Mouse (Mus musculus) G1E-ER4 (cell line): Measurements from ENCODE around the gene Plin3. TPM values are rescaled to one million over a fixed set of nuclear protein-coding genes. Genes with fewer than 3 reads are reported as not detected.

Experiments used
- GATA1 ChIP-seq: IDR thresholded peaks from one replicate; pipeline ENCODE4 v1.8.0; 2012; ENCODE audit warnings: low read length, inconsistent platforms
- polyA plus RNA-seq: library from polyadenylated mRNA; stranded (reverse); fragments of >175 nt; gene quantifications from 2 replicates; pipeline ENCODE4 v1.2.3, GENCODE M21; 2012

Plin3 gene
- polyA plus RNA-seq, 1 experiment: 7.9 TPM

DNA sequence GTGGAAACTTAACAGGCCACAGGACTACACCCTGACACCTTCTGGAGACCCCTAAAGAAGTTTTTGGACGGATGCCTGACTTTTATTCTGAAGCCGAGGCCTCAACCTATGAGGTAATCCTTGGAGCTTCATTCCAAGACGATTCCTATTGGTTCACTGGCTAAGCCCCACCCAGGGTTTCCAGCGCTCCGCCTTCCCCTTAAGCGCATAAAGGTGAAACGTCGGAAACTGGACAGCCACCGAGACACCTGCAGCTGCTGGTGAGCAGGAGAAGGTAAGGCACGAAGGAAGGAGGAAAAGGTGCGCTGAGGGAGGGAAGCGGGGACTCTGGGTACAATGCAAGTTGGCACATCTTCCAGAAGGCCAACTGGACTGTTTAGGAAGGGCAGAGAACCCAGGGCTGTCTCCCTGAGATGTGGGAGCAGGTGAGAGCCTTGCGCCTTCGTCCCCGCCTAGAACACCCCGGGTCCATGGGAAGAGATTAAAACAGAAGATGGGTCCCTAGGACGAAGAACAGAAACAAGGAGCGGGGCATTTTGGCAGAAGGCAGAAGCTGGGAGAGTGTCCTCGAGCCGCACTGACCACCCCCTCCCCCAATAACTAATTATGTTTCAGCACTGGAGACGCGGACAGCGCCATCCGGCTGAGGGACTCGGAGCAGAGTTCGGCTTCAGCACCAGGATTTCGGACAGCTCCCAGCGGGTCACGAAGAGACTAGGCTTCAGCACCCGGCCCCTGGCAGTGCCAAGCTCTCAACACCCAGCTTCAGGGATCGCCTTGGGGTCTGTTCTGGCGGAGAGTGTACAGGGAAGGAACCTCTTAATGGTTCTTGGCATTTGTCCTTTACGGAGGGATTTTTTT, 50.9 kb downstream of the Plin3 start:
- TF ChIP-seq GATA1: no peak

DNA sequence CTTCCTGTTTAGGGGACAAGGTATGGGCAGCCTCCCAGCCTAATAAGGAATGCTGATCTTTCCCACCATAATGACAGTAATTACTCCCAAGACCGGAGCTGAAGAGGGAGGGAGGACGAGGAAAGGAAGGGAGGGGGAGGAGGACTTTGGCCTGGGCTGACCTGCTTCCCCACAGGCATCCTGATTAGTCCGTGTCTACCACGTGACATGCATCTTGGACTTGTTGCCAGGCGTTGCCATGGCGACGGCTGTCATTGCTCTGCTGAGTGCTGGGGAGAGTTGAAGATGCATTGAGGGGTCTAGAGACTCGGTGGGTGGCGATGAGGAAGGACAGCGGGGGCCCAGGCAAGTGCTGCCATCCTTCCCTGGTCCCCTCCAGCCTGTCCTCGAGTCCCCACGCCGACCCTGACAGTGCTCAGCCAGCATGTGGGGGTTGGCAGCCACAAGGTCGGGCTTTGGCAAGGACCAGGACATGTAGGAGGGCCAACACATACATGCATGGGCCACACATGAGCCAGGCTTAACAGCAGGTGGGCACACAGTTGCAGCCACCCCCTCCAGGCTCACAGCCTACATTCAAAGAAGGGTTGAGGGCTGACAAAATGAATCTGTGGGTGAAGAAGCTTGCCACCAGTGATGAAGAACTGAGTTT, 58.7 kb downstream of the Plin3 start:
- TF ChIP-seq GATA1: no peak

DNA sequence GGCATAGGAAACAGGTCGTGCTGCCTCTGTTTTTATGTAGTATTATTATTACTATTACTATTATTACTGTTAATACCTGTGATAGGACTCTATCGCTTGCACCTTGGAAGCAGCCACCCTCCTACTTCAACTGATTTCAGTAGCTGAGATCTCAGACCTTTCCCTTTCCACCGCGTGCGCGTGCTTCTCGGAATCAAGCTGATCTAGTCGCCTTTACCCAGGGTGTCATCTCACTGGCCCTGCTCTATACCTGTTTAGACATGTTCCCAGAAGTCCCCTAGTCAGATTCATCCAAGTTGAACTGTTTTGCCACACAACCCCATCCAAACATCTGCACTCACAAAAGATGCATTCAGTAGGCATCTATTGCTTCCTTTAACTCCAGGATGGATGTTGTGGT, 59.3 kb downstream of the Plin3 start:
- TF ChIP-seq GATA1: no peak

DNA sequence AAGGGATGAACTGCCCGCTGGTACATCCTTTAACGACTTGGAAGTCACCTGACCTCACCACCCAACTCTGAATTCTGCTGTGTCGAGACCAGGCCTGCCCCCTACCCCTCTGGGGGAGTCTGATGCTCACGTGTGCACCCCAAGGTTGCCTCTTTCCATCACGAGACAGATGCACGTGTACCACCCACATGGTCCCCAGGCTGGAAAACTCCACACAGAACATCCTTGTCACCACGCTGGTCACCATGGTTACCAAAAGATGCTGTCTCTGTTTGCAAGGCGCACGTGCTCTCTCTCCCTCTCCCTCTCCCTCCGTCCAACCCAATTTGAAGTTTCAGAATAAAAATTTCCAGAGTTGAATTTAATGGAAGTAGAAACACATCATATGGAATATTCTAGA, 62.7 kb downstream of the Plin3 start:
- TF ChIP-seq GATA1: no peak

Other genes with a start within 250 kb of the Plin3 start
- 34.7 and 37.8 TPM in 2 replicates for gene Ubxn6, start 217.8 kb downstream of the Plin3 start, polyA plus RNA-seq
- gene Hdgfl2, start 213.2 kb downstream of the Plin3 start, polyA plus RNA-seq: 208 and 276 TPM in 2 replicates
- not detected in 2 replicates for gene Plin4, start 183.1 kb downstream of the Plin3 start, polyA plus RNA-seq
- not detected in 2 replicates for gene Plin5, start 175.3 kb downstream of the Plin3 start, polyA plus RNA-seq
- not detected in 2 replicates for gene Lrg1, start 170.9 kb downstream of the Plin3 start, polyA plus RNA-seq
- 0.70 and 0.81 TPM in 2 replicates for gene Sema6b, start 152.5 kb downstream of the Plin3 start, polyA plus RNA-seq
- gene Tnfaip8l1, start 130.4 kb downstream of the Plin3 start, polyA plus RNA-seq: 0.81 and 1.2 TPM in 2 replicates
- gene Mydgf, start 109.0 kb downstream of the Plin3 start, polyA plus RNA-seq: 36.2 and 42.7 TPM in 2 replicates
- 54.7 and 60.0 TPM in 2 replicates for gene Dpp9, start 74.0 kb downstream of the Plin3 start, polyA plus RNA-seq
- 20.8 and 21.5 TPM in 2 replicates for gene Fem1a, start 36.1 kb downstream of the Plin3 start, polyA plus RNA-seq
- gene Ticam1, start 16.1 kb downstream of the Plin3 start, polyA plus RNA-seq: 6.3 and 7.7 TPM in 2 replicates
- not detected in 2 replicates for gene Arrdc5, start 7.4 kb upstream of the Plin3 start, polyA plus RNA-seq
- gene Uhrf1, start 10.4 kb upstream of the Plin3 start, polyA plus RNA-seq: 122 and 123 TPM in 2 replicates
- 33.0 and 37.9 TPM in 2 replicates for gene Kdm4b, start 33.2 kb upstream of the Plin3 start, polyA plus RNA-seq
- 40.9 and 48.5 TPM in 2 replicates for gene Ptprs, start 183.6 kb upstream of the Plin3 start, polyA plus RNA-seq
- not detected in 2 replicates for gene Znrf4, start 219.6 kb upstream of the Plin3 start, polyA plus RNA-seq